Mouse (Mus musculus): ENCODE measurements around the gene Glrx5. TPM values are rescaled to one million over a fixed set of nuclear protein-coding genes. Genes with fewer than 3 reads are reported as not detected.

Glrx5 gene
- polyA plus RNA-seq, 1 experiment, result 131 TPM

DNA sequence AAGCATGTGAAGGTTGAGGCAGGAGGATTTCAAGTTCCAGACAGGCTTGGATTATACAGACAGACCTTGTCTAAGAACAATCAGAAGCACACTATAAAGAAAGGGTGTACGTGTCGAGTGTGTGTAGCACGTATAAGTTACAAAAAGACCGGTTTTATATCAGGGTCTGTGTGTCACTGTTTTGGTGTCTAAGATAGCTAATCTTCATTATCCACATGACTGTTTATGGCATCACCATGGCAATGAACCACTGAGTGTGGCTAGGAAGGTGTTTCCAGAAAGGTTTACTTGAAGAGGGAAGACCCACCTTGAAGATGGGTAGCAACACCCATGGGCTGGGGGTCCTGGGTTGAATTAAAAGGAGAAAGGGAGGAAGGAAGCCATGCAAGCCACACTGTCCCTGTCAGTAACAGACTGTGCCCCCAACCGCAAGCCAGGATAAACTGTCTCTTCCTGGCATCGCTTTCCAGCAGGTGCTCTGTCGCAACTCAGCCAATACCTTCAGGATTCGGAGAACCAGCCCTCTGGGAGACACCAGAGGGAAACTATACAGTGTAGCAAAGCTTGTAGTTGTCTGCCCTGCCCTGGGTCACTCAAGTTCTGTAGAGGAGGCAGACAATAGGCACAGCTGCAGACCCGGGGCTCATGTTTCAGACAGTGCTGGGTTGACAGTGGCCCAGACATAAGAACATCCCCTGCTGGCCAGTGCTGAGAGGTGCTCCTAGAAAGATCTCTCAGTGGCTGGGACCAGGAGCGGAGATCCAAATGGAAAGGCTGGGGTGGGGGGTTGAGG is 30.0 kb upstream of the Glrx5 start:
- Histone ChIP-seq H3K4me3 (replicated peaks) (peak overlapping the region; percentile 66), H3K27me3 (replicated peaks) (peaks cover 6% of the 10 kb centered on the region), H3K36me3 (replicated peaks; ENCODE audit: low read length) (peaks cover 64% of the 10 kb centered on the region), H3K4me1 (peaks cover 100% of the 10 kb centered on the region), H3K9me3 (no peaks in the 10 kb centered on the region)
- no peak for TF ChIP-seq FLI1 (IDR thresholded peaks at IDR 0.05; ENCODE audit: low read length)
- TF ChIP-seq GATA1 (IDR thresholded peaks at IDR 0.05; ENCODE audit: borderline replicate concordance, low read length), result no peak

DNA sequence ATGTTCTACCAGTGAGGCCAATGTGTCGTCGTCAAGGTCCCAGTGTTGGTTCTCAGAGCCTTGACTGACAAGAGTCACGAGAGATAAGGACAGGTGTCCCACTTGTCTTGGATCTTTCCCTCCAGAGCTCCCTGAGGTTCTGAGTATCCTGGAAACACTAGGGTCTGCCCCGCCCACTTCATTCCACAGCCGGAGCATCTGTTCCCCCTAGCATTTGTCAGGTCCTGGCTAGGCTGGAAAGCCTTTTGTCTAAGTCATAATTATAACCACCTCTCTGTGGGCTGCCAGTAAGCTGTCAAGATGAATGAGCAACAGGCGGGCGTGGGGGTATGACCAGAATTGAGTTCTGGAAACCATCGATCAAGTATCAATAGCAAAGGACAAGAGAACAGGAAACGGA is 29.3 kb upstream of the Glrx5 start:
- peaks cover 100% of the 10 kb centered on the region for H3K4me1 ChIP-seq

DNA sequence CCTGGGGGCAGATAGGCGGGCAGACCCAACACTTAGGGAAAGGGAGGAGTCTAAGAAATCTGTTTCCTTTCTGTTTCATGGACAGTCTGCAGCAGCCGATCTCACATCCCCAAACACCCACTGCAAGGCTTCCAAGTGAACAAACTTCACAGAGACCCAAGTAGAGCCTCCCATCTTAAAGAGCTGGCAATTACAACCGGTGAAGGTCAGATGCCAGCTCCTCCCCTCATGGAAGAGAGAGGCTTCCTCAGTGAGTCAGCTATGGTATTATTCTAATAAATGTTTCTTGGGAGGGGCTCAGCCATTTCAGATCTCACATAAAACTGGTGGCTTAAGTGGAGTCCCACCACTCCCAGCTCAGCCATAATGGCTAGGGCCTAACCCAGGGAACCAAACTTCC is 28.8 kb upstream of the Glrx5 start:
- Histone ChIP-seq H3K4me1 (peaks cover 100% of the 10 kb centered on the region), H3K36me3 (replicated peaks; ENCODE audit: low read length) (peaks cover 58% of the 10 kb centered on the region), H3K4me3 (replicated peaks) (peak overlapping the region; percentile 25), H3K27me3 (replicated peaks) (peaks cover 6% of the 10 kb centered on the region), H3K9me3 (no peaks in the 10 kb centered on the region)
- TF ChIP-seq GATA1 (IDR thresholded peaks at IDR 0.05; ENCODE audit: borderline replicate concordance, low read length) (no peak), FLI1 (IDR thresholded peaks at IDR 0.05; ENCODE audit: low read length) (no peak)

More for the DNA sequence above, 29.3 kb upstream of the Glrx5 start:
- Histone ChIP-seq H3K4me3 (replicated peaks) (no peak overlapping the region), H3K27me3 (replicated peaks) (peaks cover 6% of the 10 kb centered on the region), H3K36me3 (replicated peaks; ENCODE audit: low read length) (peaks cover 63% of the 10 kb centered on the region), H3K9me3 (no peaks in the 10 kb centered on the region)
- TF ChIP-seq GATA1 (IDR thresholded peaks at IDR 0.05; ENCODE audit: borderline replicate concordance, low read length) (no peak), FLI1 (IDR thresholded peaks at IDR 0.05; ENCODE audit: low read length) (no peak)

DNA sequence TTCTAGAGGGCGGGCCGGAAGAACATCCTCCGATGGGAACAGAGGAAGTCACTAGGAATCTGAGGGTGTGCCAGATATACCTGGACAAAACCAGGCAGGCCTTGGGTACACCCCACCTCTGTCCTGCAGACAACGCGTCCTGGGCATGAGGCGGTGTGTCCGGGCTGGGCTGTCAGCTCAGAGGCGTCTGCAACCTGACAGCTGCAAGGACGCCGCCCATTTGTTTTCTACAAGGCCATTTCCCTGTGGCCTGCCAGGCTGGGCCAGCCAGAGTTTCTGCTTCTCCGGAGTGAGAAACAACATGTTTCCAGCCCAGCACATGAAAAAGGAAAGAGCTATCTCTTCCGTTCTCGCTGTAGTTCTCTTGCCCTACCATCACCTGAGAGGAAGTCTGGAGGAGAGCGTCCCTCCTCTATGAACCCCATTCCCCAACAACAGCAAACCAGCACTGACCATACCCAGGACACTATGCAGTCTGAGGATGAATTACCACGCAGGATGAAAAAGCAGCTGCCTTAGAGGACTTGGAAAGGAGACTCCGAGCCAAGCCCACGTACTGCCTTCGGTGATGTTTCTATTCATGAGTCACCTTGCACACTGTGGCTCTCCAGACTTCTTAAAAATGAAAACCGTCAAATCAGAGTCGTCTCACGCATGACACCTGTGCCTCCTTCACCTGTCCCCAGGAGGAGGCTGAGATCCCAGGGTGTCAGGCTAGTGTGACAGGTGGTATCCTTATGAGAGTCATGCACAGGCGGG is 27.4 kb upstream of the Glrx5 start:
- Histone ChIP-seq H3K4me3 (replicated peaks) (peak overlapping the region; percentile 72), H3K36me3 (replicated peaks; ENCODE audit: low read length) (peaks cover 46% of the 10 kb centered on the region), H3K9me3 (no peaks in the 10 kb centered on the region), H3K27me3 (replicated peaks) (peaks cover 2% of the 10 kb centered on the region), H3K4me1 (peaks cover 93% of the 10 kb centered on the region)
- no peak for TF ChIP-seq GATA1 (IDR thresholded peaks at IDR 0.05; ENCODE audit: borderline replicate concordance, low read length)
- TF ChIP-seq FLI1 (IDR thresholded peaks at IDR 0.05; ENCODE audit: low read length), result no peak

DNA sequence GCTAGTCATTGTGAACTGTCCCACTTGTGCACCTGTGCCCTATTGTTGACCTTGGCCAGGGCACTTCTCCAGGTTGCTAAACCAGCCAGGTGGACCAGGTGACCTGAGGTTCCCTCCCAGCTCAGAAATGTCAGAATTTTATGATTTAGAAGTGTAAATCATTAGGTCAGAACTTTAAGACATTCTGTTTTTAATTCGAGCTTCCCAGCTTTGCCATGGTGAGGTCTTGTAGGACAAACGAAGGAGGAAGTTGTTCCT is 26.8 kb upstream of the Glrx5 start:
- no peaks in the 10 kb centered on the region for H3K9me3 ChIP-seq
- peaks cover 93% of the 10 kb centered on the region for H3K4me1 ChIP-seq
- no peaks in the 10 kb centered on the region for H3K27me3 ChIP-seq (replicated peaks)
- H3K36me3 ChIP-seq (replicated peaks; ENCODE audit: low read length), result peaks cover 43% of the 10 kb centered on the region
- peak overlapping the region; percentile 84 for H3K4me3 ChIP-seq (replicated peaks)
- TF ChIP-seq GATA1 (IDR thresholded peaks at IDR 0.05; ENCODE audit: borderline replicate concordance, low read length), result no peak
- no peak for TF ChIP-seq FLI1 (IDR thresholded peaks at IDR 0.05; ENCODE audit: low read length)

DNA sequence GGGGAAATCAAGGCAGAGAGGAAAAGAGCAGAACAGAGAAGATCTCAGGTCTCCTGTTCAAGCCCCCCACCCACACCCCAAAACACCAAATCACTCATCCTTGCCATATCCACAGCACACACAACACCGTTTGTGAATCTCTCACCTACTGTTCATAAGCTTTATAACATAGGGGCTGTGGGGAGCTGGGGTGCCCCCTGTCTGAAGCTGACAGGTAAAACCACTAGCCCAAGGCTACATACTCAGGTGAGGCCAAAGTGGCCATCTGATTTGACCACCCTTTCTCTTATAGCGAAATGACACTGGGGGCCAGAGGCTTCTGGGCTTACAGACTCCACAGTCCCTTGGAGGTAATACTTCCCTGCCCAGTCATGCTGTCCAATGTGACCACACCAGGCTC is 24.3 kb upstream of the Glrx5 start:
- no peak for TF ChIP-seq FLI1 (IDR thresholded peaks at IDR 0.05; ENCODE audit: low read length)
- TF ChIP-seq GATA1 (IDR thresholded peaks at IDR 0.05; ENCODE audit: borderline replicate concordance, low read length), result no peak
- Histone ChIP-seq H3K4me3 (replicated peaks) (peak overlapping the region; percentile 98), H3K27me3 (replicated peaks) (no peaks in the 10 kb centered on the region), H3K9me3 (no peaks in the 10 kb centered on the region), H3K4me1 (peaks cover 92% of the 10 kb centered on the region), H3K36me3 (replicated peaks; ENCODE audit: low read length) (peaks cover 27% of the 10 kb centered on the region)

DNA sequence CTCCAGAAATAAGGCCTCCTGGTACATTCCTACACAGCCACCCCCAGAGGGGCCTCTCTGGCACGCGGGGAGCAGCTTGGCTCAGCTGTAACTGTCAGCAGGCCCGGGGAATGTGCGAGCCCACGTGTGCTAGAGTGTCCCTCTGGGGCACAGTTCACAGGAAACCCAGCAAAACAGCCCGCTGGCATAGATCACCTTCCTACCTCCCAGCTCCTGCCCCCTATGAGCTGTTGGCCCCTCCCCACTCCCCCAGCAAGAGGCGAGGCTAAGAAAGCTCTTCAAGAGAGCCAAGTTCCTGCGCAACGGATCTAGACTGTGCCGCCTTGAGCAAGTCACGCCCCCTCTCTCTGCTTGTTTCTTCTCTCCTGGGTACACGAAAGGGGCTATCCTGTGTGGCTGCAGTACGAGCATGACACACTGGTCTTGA is 23.7 kb upstream of the Glrx5 start:
- no peaks in the 10 kb centered on the region for H3K9me3 ChIP-seq
- peak overlapping the region; percentile 98 for H3K4me3 ChIP-seq (replicated peaks)
- peaks cover 92% of the 10 kb centered on the region for H3K4me1 ChIP-seq
- H3K36me3 ChIP-seq (replicated peaks; ENCODE audit: low read length), result peaks cover 27% of the 10 kb centered on the region
- H3K27me3 ChIP-seq (replicated peaks), result no peaks in the 10 kb centered on the region
- no peak for TF ChIP-seq GATA1 (IDR thresholded peaks at IDR 0.05; ENCODE audit: borderline replicate concordance, low read length)

DNA sequence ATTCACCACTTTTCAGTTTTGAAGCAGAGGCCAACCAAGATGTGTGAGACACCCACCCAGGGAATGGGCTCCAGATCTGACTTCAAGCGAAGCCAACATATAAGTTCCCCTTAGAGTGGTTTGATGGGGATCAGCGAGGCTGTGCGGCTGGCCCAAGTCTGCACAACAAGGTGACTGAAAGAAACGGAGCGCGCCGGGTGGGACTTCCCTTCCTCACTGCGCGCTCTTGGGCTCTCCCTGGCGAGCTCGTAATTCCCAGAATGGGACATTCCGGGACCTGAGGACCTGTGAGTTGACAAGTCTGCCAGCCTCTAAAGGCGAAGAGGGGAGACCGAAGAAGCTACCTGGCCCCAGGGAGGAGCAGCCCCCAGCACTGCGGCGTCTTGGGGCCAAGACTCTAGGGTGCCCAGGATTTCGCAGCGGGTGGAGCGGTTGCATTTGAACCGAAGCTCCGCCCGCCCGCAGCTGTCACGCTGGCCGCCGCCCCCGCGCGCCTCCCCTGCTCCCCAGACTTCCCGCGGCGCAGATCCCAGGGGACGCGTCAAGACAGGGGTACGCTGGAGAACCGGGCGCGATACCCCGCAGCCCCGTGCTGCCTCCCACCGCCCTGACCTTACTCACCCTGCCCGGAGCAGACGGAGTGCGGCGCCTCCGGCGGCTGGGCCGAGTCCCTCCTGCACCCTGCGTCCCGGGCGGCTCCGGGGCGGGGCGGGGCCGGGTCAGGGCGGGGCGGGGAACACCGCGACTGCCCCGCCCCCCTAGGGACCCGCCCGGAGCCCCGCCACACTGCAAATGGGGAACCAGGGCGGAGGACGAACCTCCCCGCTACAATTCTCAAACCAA is 22.9 kb upstream of the Glrx5 start, which contains the start of gene Syne3:
Gene Syne3, minus strand, starts transcription at position 440 of the 843 bp plus-strand sequence.
- Histone ChIP-seq H3K36me3 (replicated peaks; ENCODE audit: low read length) (peaks cover 27% of the 10 kb centered on the region), H3K4me1 (peaks cover 92% of the 10 kb centered on the region), H3K9me3 (no peaks in the 10 kb centered on the region), H3K27me3 (replicated peaks) (no peaks in the 10 kb centered on the region), H3K4me3 (replicated peaks) (peak within 1 kb of the TSS; percentile 98)
- TF ChIP-seq GATA1 (IDR thresholded peaks at IDR 0.05; ENCODE audit: borderline replicate concordance, low read length) (no peak), FLI1 (IDR thresholded peaks at IDR 0.05; ENCODE audit: low read length) (no peak)

DNA sequence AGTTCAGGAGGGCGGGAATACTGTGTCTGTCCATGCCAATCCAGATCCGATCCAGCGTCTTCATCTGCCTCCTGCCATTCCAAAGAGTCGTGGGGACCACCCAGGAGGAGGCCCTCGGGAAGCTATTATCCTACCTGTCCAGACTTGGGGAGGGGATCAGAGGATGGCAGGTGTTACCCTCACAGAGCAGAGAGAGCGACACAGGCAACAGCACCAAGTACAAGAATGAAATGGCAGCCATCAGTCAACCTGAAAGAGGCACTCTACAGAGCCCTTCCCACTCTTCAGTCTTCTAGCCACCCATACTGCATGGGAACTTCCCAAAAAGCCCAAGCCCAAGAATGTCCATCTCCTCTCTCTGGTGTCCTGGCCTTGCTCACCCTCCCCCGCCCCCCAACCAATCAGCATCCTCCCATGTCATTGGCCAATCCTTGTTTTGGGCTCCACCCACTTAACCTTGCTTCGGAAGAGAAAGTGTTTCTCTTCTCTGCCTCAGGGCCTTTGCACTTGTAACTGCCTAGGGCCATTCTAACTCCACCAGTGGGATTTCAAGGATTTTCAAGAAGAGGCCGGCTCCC is 22.2 kb upstream of the Glrx5 start:
- no peaks in the 10 kb centered on the region for H3K27me3 ChIP-seq (replicated peaks)
- peak overlapping the region; percentile 98 for H3K4me3 ChIP-seq (replicated peaks)
- peaks cover 92% of the 10 kb centered on the region for H3K4me1 ChIP-seq
- no peaks in the 10 kb centered on the region for H3K9me3 ChIP-seq
- TF ChIP-seq GATA1 (IDR thresholded peaks at IDR 0.05; ENCODE audit: borderline replicate concordance, low read length) (no peak), FLI1 (IDR thresholded peaks at IDR 0.05; ENCODE audit: low read length) (no peak)
- peaks cover 22% of the 10 kb centered on the region for H3K36me3 ChIP-seq (replicated peaks; ENCODE audit: low read length)
